Mouse (Mus musculus): Measurements from ENCODE around the gene Trmt11. TPM values are rescaled to one million over a fixed set of nuclear protein-coding genes. Genes with fewer than 3 reads are reported as not detected.
"Not testable (repeated sequence)": the region's sequence is repeated elsewhere in the genome, so short reads cannot be mapped to it uniquely, and the experiment has no call there.

The Trmt11 gene
- polyA plus RNA-seq (2012; rRNA removed), result 4.3 and 5.0 TPM in 2 replicates

GRCm38 (mm10) chr10:30600542-30600966, at the start of gene Trmt11:
TSS of gene Trmt11 (minus strand) at chr10:30600749.
- peak; percentile 78 for DNase-seq (ENCODE audit: low spot score)

- no peak for DNase-seq (ENCODE audit: low spot score)
Measured at GRCm38 (mm10) chr10:30647681-30648080, 47.1 kb upstream of the Trmt11 start.

- no peak for DNase-seq (ENCODE audit: low spot score)
Measured at GRCm38 (mm10) chr10:30638216-30638615, 37.7 kb upstream of the Trmt11 start.

GRCm38 (mm10) chr10:30636474-30637154, 36.1 kb upstream of the Trmt11 start:
- not testable (repeated sequence) for DNase-seq (ENCODE audit: low spot score)

DNA sequence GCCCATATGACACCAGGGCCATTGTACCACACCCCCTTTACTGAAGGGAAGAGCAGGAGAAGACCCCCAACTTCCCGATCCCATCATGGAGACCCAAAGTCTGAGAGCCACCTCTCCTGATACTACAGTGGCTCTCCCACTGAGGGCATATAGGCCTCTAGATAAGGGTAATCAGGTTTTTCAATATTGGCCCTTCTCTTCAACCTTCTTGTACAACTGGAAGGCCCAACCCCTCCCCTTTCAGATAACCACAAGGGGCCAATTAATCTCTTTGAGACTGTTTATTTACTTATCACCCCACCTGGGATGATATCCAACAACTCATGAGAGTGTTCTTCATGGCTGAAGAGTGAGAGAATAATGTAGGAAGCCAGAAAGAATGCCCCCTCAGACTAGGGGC, 32.2 kb upstream of the Trmt11 start:
- no peak for DNase-seq (ENCODE audit: low spot score)

DNA sequence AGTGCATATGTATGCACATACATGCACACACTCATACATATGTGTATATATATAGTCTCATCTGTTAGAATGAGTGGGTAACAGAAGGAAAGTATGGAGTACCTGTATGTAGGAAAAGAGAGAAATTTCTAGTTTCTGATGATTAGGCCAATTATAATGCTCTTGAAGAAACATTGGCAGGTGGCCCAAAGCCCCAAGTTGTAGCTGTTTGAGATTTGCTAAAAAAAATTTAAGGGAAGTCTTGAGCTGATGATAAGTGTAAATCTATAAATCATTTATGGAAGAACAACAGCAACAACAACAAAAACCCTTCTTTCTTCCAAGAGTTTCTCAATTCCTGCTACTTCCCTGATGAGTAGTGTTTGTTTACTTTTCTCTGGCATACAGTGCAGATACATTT, 29.4 kb upstream of the Trmt11 start:
- no peak for DNase-seq (ENCODE audit: low spot score)

GRCm38 (mm10) chr10:30629513-30629912, 29.0 kb upstream of the Trmt11 start, which contains the start of gene Hint3:
TSS of gene Hint3 (minus strand) at chr10:30629632.
- DNase-seq (ENCODE audit: low spot score), result no peak

GRCm38 (mm10) chr10:30628444-30628843, 27.9 kb upstream of the Trmt11 start:
- DNase-seq (ENCODE audit: low spot score), result not testable (repeated sequence)

GRCm38 (mm10) chr10:30627548-30627947, 27.0 kb upstream of the Trmt11 start:
- no peak for DNase-seq (ENCODE audit: low spot score)

- DNase-seq (ENCODE audit: low spot score), result no peak
Measured at GRCm38 (mm10) chr10:30624161-30625019, 23.8 kb upstream of the Trmt11 start.

- DNase-seq (ENCODE audit: low spot score), result no peak
Measured at GRCm38 (mm10) chr10:30622928-30623327, 22.4 kb upstream of the Trmt11 start.

- no peak for DNase-seq (ENCODE audit: low spot score)
Measured at GRCm38 (mm10) chr10:30618918-30619210, 18.3 kb upstream of the Trmt11 start.

DNA sequence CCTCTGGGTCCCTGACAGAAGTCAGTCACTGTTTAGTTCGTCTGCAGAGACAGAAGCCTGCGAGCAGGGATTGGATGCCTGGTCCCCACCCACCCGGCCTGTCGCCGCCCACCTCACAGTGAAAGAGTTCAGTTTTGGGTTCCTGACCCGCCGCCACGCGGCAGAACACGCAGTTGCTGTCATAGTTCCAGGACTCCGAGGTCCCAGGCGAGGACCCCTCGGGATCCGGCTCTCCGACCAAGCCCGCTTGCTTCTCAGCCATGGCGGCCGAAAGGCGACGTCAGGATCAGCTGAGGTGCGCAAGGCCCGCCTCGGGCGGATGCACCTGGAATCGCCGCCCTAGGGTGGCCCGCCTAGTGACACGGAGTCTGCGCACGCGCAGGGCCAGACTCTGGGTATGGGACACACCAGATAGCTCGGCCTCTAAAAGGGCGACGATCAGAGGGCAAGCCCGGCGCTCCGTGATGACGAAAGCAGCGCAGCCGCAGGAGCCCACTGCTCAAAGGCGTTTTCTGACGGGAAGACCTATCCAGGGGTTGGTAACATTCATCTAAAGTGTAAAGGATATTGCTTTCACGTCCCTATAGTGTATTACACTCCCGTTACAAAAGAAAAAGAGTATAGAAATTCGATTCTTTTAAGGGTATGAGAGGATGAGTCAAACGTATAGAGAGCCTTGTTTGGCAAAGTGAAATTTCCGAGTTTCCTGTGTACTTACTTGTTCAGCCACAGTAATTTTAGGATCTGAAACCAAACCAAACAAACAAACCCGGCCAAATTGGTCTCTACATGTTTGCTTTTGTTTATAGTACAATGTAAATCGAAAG, 17.8 kb upstream of the Trmt11 start:
- peak; percentile 98 for DNase-seq (ENCODE audit: low spot score)

- no peak for DNase-seq (ENCODE audit: low spot score)
Measured at GRCm38 (mm10) chr10:30613039-30613438, 12.5 kb upstream of the Trmt11 start.

DNA sequence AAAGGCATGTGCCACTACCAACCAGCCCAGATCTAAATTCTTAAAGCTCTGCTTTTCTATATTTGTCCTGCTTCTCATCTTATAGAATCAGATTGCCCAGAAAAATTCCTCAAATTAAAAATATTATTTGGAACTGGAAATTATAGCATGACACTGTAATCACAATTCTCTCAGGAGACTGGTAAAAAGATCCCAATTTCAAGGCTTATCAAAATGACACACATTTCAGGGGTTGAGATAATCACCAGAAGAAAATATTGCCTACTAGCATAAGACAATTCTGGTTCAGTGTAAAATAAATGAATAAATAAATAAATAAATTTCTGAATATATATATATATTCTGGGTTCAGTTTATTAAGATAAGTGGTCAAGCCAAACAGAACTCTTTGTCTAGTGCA, 9.1 kb upstream of the Trmt11 start:
- no peak for DNase-seq (ENCODE audit: low spot score)

- DNase-seq (ENCODE audit: low spot score), result no peak
Measured at GRCm38 (mm10) chr10:30608109-30608508, 7.6 kb upstream of the Trmt11 start.

GRCm38 (mm10) chr10:30600094-30600534, 435 bp downstream of the Trmt11 start:
- DNase-seq (ENCODE audit: low spot score), result no peak

GRCm38 (mm10) chr10:30587037-30587436, 13.5 kb downstream of the Trmt11 start:
- no peak for DNase-seq (ENCODE audit: low spot score)

- DNase-seq (ENCODE audit: low spot score), result no peak
Measured at GRCm38 (mm10) chr10:30585691-30586090, 14.9 kb downstream of the Trmt11 start.

GRCm38 (mm10) chr10:30577670-30578280, 22.8 kb downstream of the Trmt11 start:
- no peak for DNase-seq (ENCODE audit: low spot score)

GRCm38 (mm10) chr10:30566364-30566763, 34.2 kb downstream of the Trmt11 start:
- DNase-seq (ENCODE audit: low spot score), result no peak

- no peak for DNase-seq (ENCODE audit: low spot score)
Measured at GRCm38 (mm10) chr10:30564651-30565050, 35.9 kb downstream of the Trmt11 start.
